Mouse (Mus musculus): ENCODE data around the gene Vrk3. TPM values are rescaled to one million over a fixed set of nuclear protein-coding genes. Genes with fewer than 3 reads are reported as not detected.

The Vrk3 gene
- total RNA-seq, 2 experiments from 2014 or later, result 42.8 to 43.4 TPM

- DNase-seq (ENCODE audit: low spot score in 2 of 2), result no peak
These were observed 69.2 kb downstream of the Vrk3 start for GRCm38 (mm10) chr7:44817441-44817840.

- DNase-seq (ENCODE audit: low spot score in 2 of 2), result no peak
These were observed 70.0 kb downstream of the Vrk3 start for GRCm38 (mm10) chr7:44818164-44818563.

GRCm38 (mm10) chr7:44818751-44819235 is 70.6 kb downstream of the Vrk3 start:
- no peak for DNase-seq (ENCODE audit: low spot score in 2 of 2)

- no peak for DNase-seq (ENCODE audit: low spot score in 2 of 2)
These were observed 71.2 kb downstream of the Vrk3 start for GRCm38 (mm10) chr7:44819391-44819790.

GRCm38 (mm10) chr7:44819863-44820262 is 71.7 kb downstream of the Vrk3 start:
- no peak for DNase-seq (ENCODE audit: low spot score in 2 of 2)

GRCm38 (mm10) chr7:44820525-44820924 is 72.3 kb downstream of the Vrk3 start:
- DNase-seq (ENCODE audit: low spot score in 2 of 2), result no peak

- DNase-seq (ENCODE audit: low spot score in 2 of 2), result no peak
These were observed 73.6 kb downstream of the Vrk3 start for GRCm38 (mm10) chr7:44821666-44822448.

DNA sequence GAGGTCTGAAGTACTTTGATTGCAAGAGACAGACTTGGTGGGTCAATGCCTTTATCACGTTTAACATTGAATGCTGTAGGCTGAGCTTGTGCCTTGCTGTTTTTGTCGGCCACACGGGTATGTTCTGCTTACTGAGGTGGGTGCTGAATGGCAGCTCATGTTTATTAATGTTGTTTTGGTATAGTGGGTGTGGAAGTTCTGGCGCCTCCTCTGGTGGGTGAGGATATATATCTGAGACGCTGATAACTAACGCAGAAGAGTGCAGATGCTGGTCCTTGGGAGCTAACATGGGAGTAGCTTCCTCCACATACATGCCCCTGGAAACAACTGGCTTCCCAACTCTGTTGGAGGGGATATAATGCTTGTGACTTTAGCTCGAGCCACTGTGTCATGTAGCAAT is 75.2 kb downstream of the Vrk3 start:
- DNase-seq (ENCODE audit: low spot score in 2 of 2), result no peak

- DNase-seq (ENCODE audit: low spot score in 2 of 2), result peak in 1 of 2 experiments; percentile 62
These were observed 76.7 kb downstream of the Vrk3 start for GRCm38 (mm10) chr7:44824872-44825271.

DNA sequence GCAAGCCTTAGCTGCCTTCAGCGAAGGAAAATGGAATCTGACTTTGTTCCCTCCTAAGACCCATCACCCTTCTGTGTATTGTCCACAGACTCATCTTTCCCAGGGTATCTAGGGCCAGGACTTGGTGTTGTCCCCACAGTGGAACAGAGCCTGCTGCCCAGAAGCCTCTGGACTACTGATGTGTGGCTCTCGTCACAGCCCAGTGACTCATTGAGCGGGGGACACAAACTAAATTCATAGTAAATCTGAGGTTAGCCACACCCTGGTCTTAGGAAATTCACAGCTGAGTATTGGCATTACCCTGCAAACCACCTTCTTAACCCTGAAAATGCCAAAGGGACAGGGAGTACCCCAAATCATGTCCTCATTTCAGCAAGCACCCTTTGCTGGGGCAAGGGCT is 78.6 kb downstream of the Vrk3 start:
- no peak for DNase-seq (ENCODE audit: low spot score in 2 of 2)

Other genes with a start within 250 kb of the Vrk3 start
- gene Mybpc2, start 223.8 kb upstream of the Vrk3 start, total RNA-seq (2021), result 1 to 10 TPM; 6.6 to 9.9 TPM
- 1 to 10 TPM in 1 of 2 experiments, under 1 TPM in 1; 0.84 to 2.9 TPM for gene Spib, start 216.3 kb upstream of the Vrk3 start, total RNA-seq (2021)
- gene Pold1, start 199.6 kb upstream of the Vrk3 start, total RNA-seq (2021), result 10 to 100 TPM; 41.4 to 49.3 TPM
- gene Nr1h2, start 194.5 kb upstream of the Vrk3 start, total RNA-seq (2021), result 100 to 1,000 TPM; 128 to 129 TPM
- 10 to 100 TPM in 1 of 2 experiments, 1 to 10 TPM in 1; 2.5 to 18.3 TPM for gene Napsa, start 176.0 kb upstream of the Vrk3 start, total RNA-seq (2021)
- 1 to 10 TPM; 7.6 to 9.9 TPM for gene Kcnc3, start 157.7 kb upstream of the Vrk3 start, total RNA-seq (2021)
- 1 to 10 TPM; 7.0 to 8.2 TPM for gene Myh14, start 77.6 kb upstream of the Vrk3 start, total RNA-seq (2021)
- not detected for gene Izumo2, start 39.7 kb upstream of the Vrk3 start, total RNA-seq (2021)
- gene Zfp473, start 2.6 kb downstream of the Vrk3 start, total RNA-seq (2021), result 1 to 10 TPM; 1.1 to 1.3 TPM
- 10 to 100 TPM; 60.1 to 65.5 TPM for gene Nup62, start 67.7 kb downstream of the Vrk3 start, total RNA-seq (2021)
- gene Il4i1, start 68.0 kb downstream of the Vrk3 start, total RNA-seq (2021), result 1 to 10 TPM; 1.1 to 1.8 TPM
- gene Atf5, start 68.2 kb downstream of the Vrk3 start, total RNA-seq (2021), result 100 to 1,000 TPM in 1 of 2 experiments, 10 to 100 TPM in 1; 59.8 to 104 TPM
- gene Akt1s1, start 100.6 kb downstream of the Vrk3 start, total RNA-seq (2021), result 100 to 1,000 TPM; 119 to 134 TPM
- gene Tbc1d17, start 100.7 kb downstream of the Vrk3 start, total RNA-seq (2021), result 10 to 100 TPM; 87.9 to 92.0 TPM
- gene Pnkp, start 108.7 kb downstream of the Vrk3 start, total RNA-seq (2021), result 10 to 100 TPM; 50.8 to 54.6 TPM
- gene Ptov1, start 121.4 kb downstream of the Vrk3 start, total RNA-seq (2021), result 100 to 1,000 TPM; 385 to 394 TPM
- 100 to 1,000 TPM; 117 to 121 TPM for gene Med25, start 144.3 kb downstream of the Vrk3 start, total RNA-seq (2021)
- 10 to 100 TPM; 24.6 to 26.7 TPM for gene Fuz, start 147.7 kb downstream of the Vrk3 start, total RNA-seq (2021)
- 100 to 1,000 TPM in 1 of 2 experiments, 10 to 100 TPM in 1; 99.9 to 107 TPM for gene Ap2a1, start 181.1 kb downstream of the Vrk3 start, total RNA-seq (2021)
- under 1 TPM in 1 of 2 experiments, not detected in 1; 0.39 TPM for gene Tsks, start 194.8 kb downstream of the Vrk3 start, total RNA-seq (2021)
- gene Cpt1c, start 226.4 kb downstream of the Vrk3 start, total RNA-seq (2021), result 10 to 100 TPM; 28.0 to 31.1 TPM
- gene Prmt1, start 238.2 kb downstream of the Vrk3 start, total RNA-seq (2021), result 100 to 1,000 TPM; 380 to 390 TPM
- gene Irf3, start 249.2 kb downstream of the Vrk3 start, total RNA-seq (2021), result 100 to 1,000 TPM; 106 to 111 TPM

Data from adrenal gland, postnatal 4 days (tissue).